Mouse (Mus musculus) embryo, embryonic 10.5 days (tissue): ENCODE results near the gene Col6a6.
A peak's percentile ranks its signal among the peaks of the same experiment; 100 is the strongest.
"Not testable (repeated sequence)": the region's sequence is repeated elsewhere in the genome, so short reads cannot be mapped to it uniquely, and the experiment has no call there.

Experiments used
- DNase-seq: peaks from one replicate; pipeline ENCODE4 v3.0.0-alpha.2; 2015; ENCODE audit warnings: low spot score

Col6a6 gene

DNA sequence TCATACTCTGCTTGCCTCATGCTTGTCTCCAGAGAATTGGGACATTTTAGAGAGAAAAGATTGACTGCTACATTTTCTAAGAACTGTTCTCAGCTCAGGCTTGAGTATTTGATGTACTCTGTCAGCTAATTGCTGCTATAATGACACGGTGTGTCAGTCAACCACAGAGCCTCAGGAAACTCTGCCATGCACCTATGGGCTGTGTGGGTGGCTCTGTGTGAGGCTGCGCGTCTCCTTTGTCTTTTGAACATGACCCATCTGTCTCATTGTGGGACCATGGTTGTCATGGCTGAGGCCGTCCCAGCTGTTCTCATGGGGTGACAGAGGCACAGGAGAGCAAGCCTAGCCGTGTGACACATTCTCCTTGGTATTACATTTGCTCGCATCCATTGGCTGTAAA is 168.1 kb downstream of the Col6a6 start:
- DNase-seq: no peak

DNA sequence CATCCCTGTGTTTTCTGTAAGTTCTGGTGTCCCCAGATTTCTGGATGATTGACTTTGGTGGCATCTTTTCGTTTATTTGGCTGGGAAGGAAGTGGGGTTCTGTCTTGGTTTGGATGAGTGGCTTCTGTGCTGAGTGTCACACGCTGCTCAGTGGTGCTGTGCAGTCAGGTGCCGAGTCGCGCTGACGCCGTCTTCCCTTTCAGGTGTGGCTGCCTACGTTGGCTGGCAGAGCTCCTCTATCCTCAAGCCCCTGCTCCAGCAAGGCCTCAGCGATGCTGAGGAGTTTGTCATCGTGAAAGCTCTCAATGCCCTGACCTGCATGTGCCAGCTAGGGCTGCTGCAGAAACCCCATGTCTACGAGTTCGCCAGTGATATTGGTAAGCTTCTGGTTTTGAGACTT is 169.7 kb downstream of the Col6a6 start:
- no peak for DNase-seq

DNA sequence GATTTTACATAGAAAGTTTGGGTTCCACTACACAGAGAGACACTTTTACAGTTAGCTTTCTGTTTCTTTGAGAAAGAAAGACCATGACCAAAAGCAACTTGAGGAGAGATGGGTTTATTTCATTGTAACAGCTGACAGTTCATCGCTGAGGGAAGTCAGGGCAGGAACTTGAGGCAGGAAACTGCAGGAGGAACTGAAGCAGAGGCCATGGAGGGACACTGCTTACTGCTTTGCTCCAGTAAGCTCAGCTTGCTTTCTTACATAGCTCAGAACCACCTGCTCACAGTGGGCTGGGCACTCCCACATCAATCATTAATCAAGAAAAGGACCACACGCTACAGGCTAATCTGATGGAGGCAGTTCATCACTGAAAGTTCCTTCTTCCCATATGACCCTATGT is 171.8 kb downstream of the Col6a6 start:
- no peak for DNase-seq

DNA sequence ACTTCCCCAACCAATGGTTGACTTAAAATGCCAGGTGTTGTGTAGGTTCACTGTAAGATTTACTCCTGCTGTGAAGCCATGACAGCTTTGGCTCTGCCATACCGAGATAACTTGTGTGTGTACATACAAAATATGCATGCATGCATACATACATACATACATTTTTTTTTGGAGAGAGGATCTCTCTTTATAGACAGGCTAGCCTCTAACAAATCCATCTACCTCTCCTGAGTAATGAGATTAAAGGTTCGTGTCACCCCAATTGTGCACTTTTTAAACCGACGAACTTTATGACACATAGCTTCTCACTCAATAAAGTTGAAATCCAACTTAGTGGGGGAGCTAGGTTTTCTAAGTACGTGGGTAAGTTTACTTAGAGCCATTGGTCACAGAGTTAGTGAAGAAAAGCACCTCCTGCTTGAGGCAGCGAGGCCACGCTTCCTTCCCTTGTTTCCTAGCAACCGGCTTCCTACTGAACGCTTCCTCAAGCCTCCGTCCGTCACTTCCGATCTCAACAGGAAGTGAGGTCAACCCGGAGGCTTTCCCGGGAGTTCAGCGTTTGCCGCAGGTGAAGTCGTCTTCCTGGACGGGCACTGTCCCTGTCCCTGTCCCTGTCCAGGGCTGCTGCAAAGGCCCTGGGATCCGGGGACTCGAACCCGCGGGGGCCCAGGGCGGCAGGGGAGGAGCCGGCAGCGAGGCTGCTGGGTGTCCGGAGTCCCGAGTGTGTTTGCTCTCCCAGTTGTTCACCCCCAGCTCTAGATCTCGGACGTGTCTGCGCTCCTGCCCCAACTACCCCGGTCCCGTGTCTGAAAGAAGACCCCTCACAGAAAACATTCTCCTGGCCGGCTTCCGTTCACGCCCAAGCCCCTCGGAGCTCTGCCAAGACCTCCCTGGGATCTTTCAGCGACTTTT is 185.2 kb downstream of the Col6a6 start, which contains the start of gene Pik3r4:
Pik3r4 (plus strand) TSS at position 519 of the 912 bp plus-strand sequence.
- DNase-seq: peak; percentile 96

- DNase-seq: not testable (repeated sequence)
Measured at GRCm38 (mm10) chr9:105641377-105641776, 186.6 kb downstream of the Col6a6 start.
